Mouse (Mus musculus) kidney, postnatal 36 days (tissue): ENCODE results near the gene Mdh1.
"Not testable (repeated sequence)": the region's sequence is repeated elsewhere in the genome, so short reads cannot be mapped to it uniquely, and the experiment has no call there.

Source experiments
- DNase-seq, 2 experiments: peaks; one replicate each; pipeline ENCODE4 v3.0.0; 2021 to 2022; ENCODE audit warnings: mixed read lengths in 2 of 2

Gene Mdh1

DNA sequence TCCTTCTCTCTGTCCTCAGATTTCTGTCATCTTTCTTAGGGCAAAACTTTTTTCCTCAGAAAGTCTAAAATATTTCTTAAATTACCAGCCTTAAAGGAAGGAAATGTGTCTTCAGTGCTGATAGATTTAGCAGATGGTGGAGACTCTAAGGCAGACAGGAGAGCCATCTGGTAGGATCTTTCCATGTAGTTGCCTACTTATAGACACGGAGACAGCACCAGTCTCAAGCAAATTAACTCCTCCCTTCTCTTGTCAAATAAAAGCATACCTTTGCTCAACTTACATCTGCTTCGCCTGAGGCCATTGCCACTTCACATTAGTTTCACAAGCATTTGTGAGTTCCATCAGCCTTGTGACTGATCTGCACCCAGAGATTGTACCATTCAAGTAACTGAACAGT is 27.1 kb downstream of the Mdh1 start:
- no peak for DNase-seq

DNA sequence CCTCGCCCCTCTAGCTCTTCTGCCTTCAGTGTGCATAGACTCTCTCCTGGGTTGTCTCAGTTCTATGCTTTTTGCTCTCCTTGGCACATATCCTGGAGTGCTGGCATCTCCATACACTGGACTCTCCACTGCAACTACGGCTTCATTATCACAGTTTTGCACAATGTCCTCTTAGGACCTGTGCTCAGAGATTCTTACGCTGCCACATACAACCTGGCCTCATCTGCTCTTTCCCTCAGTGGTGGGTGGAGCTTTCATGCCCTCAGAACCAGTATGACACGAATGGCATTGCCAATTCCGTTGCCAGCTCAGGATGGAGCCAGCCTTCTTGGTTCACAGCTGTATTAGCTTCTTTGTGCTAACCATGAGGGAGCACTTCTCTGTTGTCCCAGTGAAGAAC is 29.4 kb downstream of the Mdh1 start:
- no peak for DNase-seq

DNA sequence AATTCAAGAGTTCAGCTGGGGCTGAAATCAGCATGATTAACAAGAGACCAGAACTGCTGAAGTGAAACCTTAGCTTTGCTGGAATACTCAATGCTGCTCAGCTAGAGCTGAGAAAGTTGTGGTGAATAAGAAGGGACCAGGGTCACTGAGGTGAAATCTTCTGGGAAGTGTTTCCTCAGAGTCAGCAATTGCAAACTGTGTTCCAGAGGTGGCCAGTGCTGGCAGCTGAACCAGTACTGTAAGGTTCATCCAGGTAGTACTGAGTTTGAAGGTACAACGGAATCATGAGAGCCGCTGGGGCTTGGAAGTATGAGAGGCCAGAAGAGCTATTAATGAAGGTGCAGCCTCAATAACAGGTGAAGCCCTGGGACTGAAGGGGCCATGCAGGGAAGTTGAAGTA is 31.5 kb downstream of the Mdh1 start:
- DNase-seq, result peak; percentile 40 to 41

DNA sequence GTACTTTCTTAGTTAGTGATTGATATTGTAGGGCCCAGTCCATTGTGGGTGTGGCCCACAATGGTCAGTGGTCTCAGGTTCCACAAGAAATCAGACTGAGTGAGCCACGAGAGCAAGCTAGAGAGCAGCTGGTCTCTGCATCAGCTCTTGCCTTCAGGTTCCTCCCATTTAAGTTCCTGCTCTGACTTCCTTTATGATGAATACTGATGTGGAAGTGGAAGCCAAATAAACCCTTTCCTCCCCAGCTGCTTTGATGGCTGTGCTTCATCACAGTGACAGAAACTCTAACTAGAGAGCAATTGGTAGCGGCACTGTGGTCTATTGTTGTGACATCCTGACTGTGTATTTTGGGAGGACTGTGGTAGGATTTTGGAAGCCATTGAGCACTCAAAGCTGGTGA is 32.1 kb downstream of the Mdh1 start:
- no peak for DNase-seq

DNA sequence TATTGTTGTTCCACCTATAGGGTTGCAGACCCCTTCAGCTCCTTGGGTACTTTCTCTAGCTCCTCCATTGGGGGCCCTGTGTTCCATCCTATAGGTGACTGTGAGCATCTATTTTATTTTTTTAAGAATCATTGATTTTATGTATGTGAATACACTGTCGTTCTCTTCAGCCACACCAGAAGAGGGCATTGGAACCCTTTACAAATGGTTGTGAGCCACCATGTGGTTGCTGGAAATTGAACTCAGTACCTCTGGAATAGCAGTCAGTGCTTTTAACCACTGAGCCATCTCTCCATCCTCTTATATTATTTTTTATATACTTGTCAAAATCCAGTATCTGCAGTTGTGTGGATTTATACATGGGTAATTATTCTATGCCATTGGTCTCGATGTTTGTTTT is 41.3 kb downstream of the Mdh1 start:
- not testable (repeated sequence) for DNase-seq

DNA sequence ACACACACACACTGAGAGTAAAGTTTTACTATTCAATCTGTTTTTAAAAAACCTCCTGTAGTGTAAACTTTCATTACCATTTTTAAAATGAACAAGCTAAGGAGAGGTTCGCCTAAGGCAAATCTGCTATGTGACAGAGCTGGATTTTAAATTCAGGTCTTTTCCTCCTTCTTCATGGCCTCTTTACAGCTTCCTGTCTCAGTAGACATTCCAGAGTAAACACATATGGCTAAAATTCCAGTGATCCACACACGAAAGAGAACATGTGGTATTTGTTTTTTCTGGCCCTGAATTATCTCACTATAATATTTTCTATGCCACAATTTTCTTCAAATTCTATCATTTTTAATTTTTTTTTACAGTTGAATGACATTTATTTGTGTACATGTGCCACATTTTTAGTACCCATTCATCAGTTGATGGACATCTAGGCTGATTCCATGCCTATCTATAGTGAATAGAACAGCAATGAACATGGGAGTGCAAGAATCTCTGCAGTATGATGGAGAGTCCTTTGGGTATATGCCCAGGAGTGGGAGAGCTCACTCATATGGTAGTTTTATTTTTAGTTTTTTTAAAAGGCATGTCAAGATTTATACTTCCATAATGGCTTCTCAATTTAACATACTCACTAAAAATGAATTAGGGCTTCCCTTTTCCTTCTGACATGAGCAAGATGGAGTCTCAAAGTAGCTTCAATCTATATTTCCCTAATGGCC is 43.3 kb downstream of the Mdh1 start:
- no peak for DNase-seq

DNA sequence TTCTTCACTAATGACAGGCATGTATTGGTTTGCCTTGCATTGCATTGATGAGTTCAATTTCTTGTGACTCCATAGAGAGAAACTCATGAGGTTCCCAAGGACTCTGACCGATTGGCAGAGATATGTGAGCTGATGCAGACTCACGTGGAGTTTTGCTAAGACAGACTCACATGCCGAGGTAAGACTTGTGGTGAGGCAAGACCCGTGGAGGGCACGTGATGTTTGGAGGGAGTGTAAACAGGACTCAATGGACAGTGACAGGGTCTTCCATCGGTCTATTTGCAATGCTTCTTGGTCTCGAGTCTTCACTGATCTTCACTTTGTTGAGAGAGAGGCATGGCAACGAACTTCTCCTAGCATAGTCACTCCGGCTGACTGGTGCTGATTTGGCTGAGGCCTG is 54.4 kb downstream of the Mdh1 start:
- peak; percentile 65 to 73 for DNase-seq

DNA sequence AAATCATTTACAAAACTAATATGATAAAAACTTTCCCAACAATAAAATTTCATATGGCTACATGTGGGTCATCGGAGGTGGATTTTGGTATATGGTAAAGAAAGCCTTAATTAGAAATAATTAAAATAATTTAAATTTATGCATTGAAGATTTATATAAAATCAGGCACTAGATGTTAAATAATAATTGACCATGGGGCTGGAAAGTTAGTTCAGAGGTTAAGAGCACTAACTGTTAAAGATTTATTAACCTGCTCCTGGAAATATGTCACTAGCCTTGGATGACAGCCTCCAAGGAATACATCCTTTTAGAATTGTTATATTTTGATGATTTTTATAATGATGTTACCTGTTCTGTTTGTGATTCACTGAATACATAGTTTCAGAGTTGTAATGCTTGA is 55.8 kb downstream of the Mdh1 start:
- DNase-seq, result peak in 1 of 2 experiments; percentile 43

DNA sequence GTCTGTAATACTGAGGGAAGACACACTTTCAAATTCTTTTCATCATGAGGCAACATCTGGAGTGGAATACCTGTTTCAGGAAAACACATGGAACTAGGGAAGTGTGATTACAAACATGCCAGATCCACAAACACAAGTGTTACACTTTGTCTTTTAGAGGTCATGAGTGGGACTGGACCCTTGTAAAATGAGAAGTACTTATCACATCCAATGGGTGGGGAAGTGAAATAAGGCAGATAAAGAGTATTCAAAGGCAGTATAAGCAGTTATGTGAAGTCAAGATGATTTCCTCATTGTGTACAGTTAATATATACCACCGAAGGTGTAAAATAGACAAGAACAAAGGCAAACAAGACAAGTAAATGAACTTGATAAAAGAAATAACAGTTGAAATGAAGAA is 61.6 kb downstream of the Mdh1 start:
- DNase-seq, result not testable (repeated sequence)

DNA sequence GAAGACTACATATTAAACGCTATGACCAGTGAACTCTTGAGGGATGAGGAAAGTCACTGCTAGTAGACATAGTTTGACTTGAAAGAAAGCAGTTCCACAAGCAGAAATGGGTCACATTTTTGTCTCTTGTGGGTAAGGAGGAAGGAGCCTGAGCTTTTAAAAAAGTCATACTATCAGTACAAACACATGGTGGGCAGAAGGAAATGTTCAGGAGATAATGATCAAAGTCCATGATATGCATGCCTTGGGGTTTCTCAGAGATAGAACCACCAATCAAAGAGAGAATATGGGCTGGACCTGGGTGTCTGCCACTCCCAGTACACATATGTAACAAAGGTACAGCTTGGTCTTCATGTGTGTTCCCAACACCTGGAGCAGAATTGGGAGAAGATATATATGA is 63.5 kb downstream of the Mdh1 start:
- not testable (repeated sequence) for DNase-seq

DNA sequence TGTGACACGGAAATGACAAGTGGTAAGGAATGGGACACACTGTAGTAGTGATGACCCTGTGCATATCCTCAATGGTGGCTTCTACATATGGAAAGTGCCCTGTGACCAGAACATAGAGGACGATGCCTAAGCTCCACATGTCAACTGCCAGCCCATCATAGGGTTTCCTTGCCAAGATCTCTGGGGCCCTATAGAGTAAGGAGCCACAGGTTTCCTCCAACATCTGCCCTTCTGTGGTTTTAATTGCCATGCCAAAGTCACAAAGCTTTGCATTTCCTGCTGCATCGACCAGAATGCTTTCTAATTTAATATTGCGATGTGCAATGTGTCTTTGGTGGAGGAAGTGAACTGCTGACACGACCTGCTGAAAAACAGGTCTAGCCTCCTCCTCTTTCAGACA is 65.1 kb downstream of the Mdh1 start:
- not testable (repeated sequence) for DNase-seq
